Mouse (Mus musculus) stomach, postnatal 0 days (tissue): ENCODE measurements around the gene Grm8. TPM values are rescaled to one million over a fixed set of nuclear protein-coding genes. Genes with fewer than 3 reads are reported as not detected.

ENCODE experiments used
- ATAC-seq: fragments of 200-750 bp; cut with Nextera tagmentation; 2 replicates; pipeline ENCODE4 v1.8.0; 2017; ENCODE audit not compliant: low FRiP score, low TSS enrichment
- DNase-seq: peaks from one replicate; pipeline ENCODE4 v3.0.0-alpha.2; 2016; ENCODE audit warnings: low spot score
- H3K27ac ChIP-seq: fragments of 300-500 bp; sonication (generic); replicated peaks from 2 replicates; pipeline ENCODE4 v1.5.1; 2014; ENCODE audit warnings: mild to moderate bottlenecking, control low read depth
- H3K27me3 ChIP-seq: fragments of 300-500 bp; sonication (generic); 2 replicates; pipeline ENCODE4 v1.6.1; 2014; ENCODE audit warnings: low read length; ENCODE audit not compliant: control insufficient read depth, insufficient read depth
- H3K36me3 ChIP-seq: fragments of 300-500 bp; sonication (generic); 2 replicates; pipeline ENCODE4 v1.6.1; 2014; ENCODE audit warnings: low read length, mixed read lengths; ENCODE audit not compliant: control insufficient read depth, insufficient read depth
- H3K4me1 ChIP-seq: fragments of 300-500 bp; sonication (generic); replicated peaks from 2 replicates; pipeline ENCODE4 v1.6.1; 2014; ENCODE audit warnings: antibody characterized with exemption; ENCODE audit not compliant: control insufficient read depth, insufficient read depth
- H3K4me2 ChIP-seq: fragments of 300-500 bp; sonication (generic); replicated peaks from 2 replicates; pipeline ENCODE4 v1.6.1; 2014; ENCODE audit warnings: low read depth, mild to moderate bottlenecking, control low read depth, moderate library complexity
- H3K4me3 ChIP-seq: fragments of 300-500 bp; sonication (generic); 2 replicates; pipeline ENCODE4 v1.5.1; 2014; ENCODE audit warnings: low read depth, low read length, control low read depth
- H3K9ac ChIP-seq: fragments of 300-500 bp; sonication (generic); 2 replicates; pipeline ENCODE4 v1.6.1; 2014; ENCODE audit warnings: mild to moderate bottlenecking, low read length, control low read depth, mixed read lengths
- H3K9me3 ChIP-seq: fragments of 300-500 bp; sonication (generic); 2 replicates; pipeline ENCODE4 v1.6.1; 2016; ENCODE audit warnings: low read length; ENCODE audit not compliant: control insufficient read depth
- CTCF ChIP-seq: IDR thresholded peaks from 2 replicates; pipeline ENCODE4 v1.5.1; 2016; ENCODE audit warnings: antibody characterized with exemption, low read depth, mild to moderate bottlenecking, moderate library complexity
- EP300 ChIP-seq: optimal IDR thresholded peaks from 2 replicates; pipeline ENCODE3; 2016; ENCODE audit warnings: antibody characterized with exemption
- WGBS: fragments of 180-500 bp; shearing (Covaris S2); extraction: QIAGEN DNeasy Blood & Tissue Kit; methylation state at CpG from one replicate; pipeline ENCODE4 v1.1.7; 2014; 5-methylcytosine and 5-hydroxymethylcytosine counted together
- microRNA counts: library from miRNA; unstranded; fragments of <30 nt; microRNA quantifications from one replicate; lab custom pipeline; 2015
- microRNA-seq: library from miRNA; unstranded; fragments of <30 nt; microRNA quantifications from one replicate; pipeline ENCODE4, GENCODE M21; 2016
- polyA plus RNA-seq: library from polyadenylated mRNA; unstranded; fragments of >200 nt; fragmentation: Nextera tagmentation; extraction: Ambion mirVana; gene quantifications from 2 replicates; pipeline ENCODE4 v1.2.1, GENCODE M21; 2015

Grm8 gene
- polyA plus RNA-seq, 1 experiment from 2014 or later = 0.22 TPM

DNA sequence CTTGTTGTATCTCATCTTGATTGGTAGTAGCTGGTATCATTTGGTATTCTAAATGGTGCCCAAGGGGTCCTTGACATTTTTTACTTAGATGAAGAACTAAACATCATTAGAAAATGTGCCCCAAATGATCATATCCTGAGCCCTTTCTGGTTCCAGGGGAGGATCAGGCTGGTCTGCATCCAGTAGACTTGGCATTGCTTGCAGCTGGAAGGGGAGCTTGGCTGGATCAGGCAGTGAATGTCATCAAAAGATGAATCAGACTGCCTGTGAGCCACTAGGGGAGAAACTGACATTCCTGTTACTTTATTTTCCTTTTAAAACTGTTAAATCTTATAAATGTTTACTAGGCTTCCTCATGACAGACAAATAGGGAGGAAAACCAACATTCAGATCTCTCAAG, 894.6 kb downstream of the Grm8 start:
- no peak overlapping the region for H3K4me2 ChIP-seq
- ATAC-seq (no peak), DNase-seq (no peak)
- no peaks in the 10 kb centered on the region for H3K27me3 ChIP-seq
- no peaks in the 10 kb centered on the region for H3K4me1 ChIP-seq
- TF ChIP-seq CTCF = no peak
- TF ChIP-seq EP300 = no peak
- H3K27ac ChIP-seq = no peak overlapping the region
- H3K36me3 ChIP-seq = no peaks in the 10 kb centered on the region
- H3K9me3 ChIP-seq = no peaks in the 10 kb centered on the region
- no peak overlapping the region for H3K4me3 ChIP-seq
- H3K9ac ChIP-seq = no peak overlapping the region

DNA sequence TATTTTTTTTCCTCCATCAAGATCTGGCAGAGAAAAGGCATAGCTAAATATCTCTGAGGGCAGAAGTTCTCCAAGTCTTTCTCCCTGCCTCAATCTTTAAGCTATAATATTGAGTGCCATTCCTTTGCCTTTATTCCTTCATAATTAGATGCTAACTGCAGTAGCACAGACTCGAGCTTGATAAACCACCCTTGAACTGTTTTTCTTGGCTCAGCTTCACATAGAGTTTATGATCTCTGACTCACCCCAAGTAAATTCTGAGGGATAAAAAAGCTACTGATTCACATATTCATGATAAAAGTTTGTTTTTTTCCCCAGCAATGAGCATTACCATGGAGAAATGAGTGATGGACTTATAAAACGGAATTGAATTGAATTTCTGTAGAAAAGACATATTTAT, 895.0 kb downstream of the Grm8 start:
- Histone ChIP-seq H3K9ac (no peak overlapping the region), H3K4me1 (no peaks in the 10 kb centered on the region), H3K36me3 (no peaks in the 10 kb centered on the region), H3K9me3 (no peaks in the 10 kb centered on the region), H3K27ac (no peak overlapping the region), H3K4me2 (no peak overlapping the region), H3K27me3 (no peaks in the 10 kb centered on the region), H3K4me3 (no peak overlapping the region)
- ATAC-seq (no peak), DNase-seq (no peak)
- TF ChIP-seq CTCF = no peak
- no peak for TF ChIP-seq EP300
- WGBS = 23% methylated on average over 2 of the region's 2 CpGs

MicroRNA genes within 50 kb of the gene (microRNA counts, 519-probe panel; counts per million panel counts)
- microRNA mmu-miR-592 (lab: Ali Mortazavi, UCI) = not detected

Small RNA genes within 50 kb of the gene (microRNA-seq; reads per million reads assigned to microRNA genes)
- gene Mir592 = 32.8 reads per million, percentile 31 among the genes with 10 or more reads in this experiment
